Mouse (Mus musculus): Measurements from ENCODE around the gene Zbtb39. TPM values are rescaled to one million over a fixed set of nuclear protein-coding genes. Genes with fewer than 3 reads are reported as not detected.

Zbtb39 gene
- 0.82 and 0.97 TPM in 2 replicates for polyA plus RNA-seq (2015; fragmentation: Nextera tagmentation; extraction: Ambion mirVana)

DNA sequence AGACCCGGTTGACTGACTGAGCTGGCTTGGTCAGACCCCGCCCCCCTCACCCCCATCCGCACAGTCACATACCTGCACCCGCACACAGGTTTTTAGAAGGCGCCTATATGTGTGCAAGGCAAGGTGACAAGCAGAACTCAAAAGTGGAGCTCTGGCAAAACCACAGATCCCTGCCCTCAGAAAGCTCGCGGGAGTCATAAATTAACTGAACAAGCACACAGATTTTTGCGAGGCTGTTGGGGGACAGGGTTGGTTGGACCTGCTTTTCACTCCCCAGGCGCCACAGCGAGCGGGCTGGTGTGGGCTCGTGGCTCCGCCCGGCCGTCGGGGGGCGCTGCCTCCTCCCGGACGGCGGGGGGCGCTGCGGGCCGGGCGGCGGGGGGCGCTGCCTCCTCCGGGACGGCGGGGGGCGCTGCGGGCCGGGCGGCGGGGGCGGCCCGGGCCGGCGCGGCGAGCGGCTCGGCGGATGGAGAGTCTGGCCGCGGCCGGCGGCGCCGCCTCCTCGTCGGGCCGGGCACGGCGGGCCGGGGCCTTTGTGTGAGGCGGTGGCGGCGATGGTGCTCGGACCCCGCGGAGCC lies at the start of gene Zbtb39:
Zbtb39 (plus strand) TSS at position 456 of the 578 bp plus-strand sequence.
- H3K9ac ChIP-seq, result peak within 1 kb of the TSS; percentile 77
- H3K4me2 ChIP-seq, result peak within 1 kb of the TSS; percentile 83
- ATAC-seq (ENCODE audit: insufficient read depth), result peak; percentile 70
- H3K36me3 ChIP-seq (replicated peaks), result peaks cover 30% of the 10 kb centered on the region
- WGBS (ENCODE audit: insufficient replicate concordance), result under 1% methylated on average over 36 of the region's 61 CpGs
- peak within 1 kb of the TSS; percentile 79 for H3K27ac ChIP-seq (replicated peaks)
- H3K27me3 ChIP-seq, result no peaks in the 10 kb centered on the region; the same call in 1 of the 2 replicates
- H3K4me1 ChIP-seq (replicated peaks), result peaks cover 65% of the 10 kb centered on the region
- no peaks in the 10 kb centered on the region for H3K9me3 ChIP-seq (replicated peaks)
- peak within 1 kb of the TSS; percentile 77 for H3K4me3 ChIP-seq (replicated peaks)

- Histone ChIP-seq H3K9ac (no peak overlapping the region), H3K9me3 (replicated peaks) (no peaks in the 10 kb centered on the region), H3K36me3 (replicated peaks) (peaks cover 60% of the 10 kb centered on the region), H3K27ac (replicated peaks) (no peak overlapping the region), H3K27me3 (no peaks in the 10 kb centered on the region), H3K4me3 (replicated peaks) (no peak overlapping the region), H3K4me1 (replicated peaks) (peaks cover 11% of the 10 kb centered on the region), H3K4me2 (no peak overlapping the region)
- 0% methylated on average over 1 of the region's 1 CpGs for WGBS (ENCODE audit: insufficient replicate concordance)
- no peak for ATAC-seq (ENCODE audit: insufficient read depth)
These were observed 48.3 kb upstream of the Zbtb39 start for GRCm38 (mm10) chr10:127691053-127691452.

- Histone ChIP-seq H3K4me1 (replicated peaks) (peaks cover 11% of the 10 kb centered on the region), H3K9me3 (replicated peaks) (no peaks in the 10 kb centered on the region), H3K4me3 (replicated peaks) (no peak overlapping the region), H3K27me3 (no peaks in the 10 kb centered on the region), H3K4me2 (no peak overlapping the region), H3K9ac (no peak overlapping the region), H3K27ac (replicated peaks) (no peak overlapping the region), H3K36me3 (replicated peaks) (peaks cover 72% of the 10 kb centered on the region)
- WGBS (ENCODE audit: insufficient replicate concordance), result 48% methylated on average over 2 of the region's 2 CpGs
- no peak for ATAC-seq (ENCODE audit: insufficient read depth)
These were observed 44.7 kb upstream of the Zbtb39 start for GRCm38 (mm10) chr10:127694636-127695035.

GRCm38 (mm10) chr10:127695775-127696174 lies 43.6 kb upstream of the Zbtb39 start:
- no peaks in the 10 kb centered on the region for H3K9me3 ChIP-seq (replicated peaks)
- H3K4me1 ChIP-seq (replicated peaks), result peaks cover 11% of the 10 kb centered on the region
- no peak overlapping the region for H3K4me3 ChIP-seq (replicated peaks)
- no peaks in the 10 kb centered on the region for H3K27me3 ChIP-seq
- no peak overlapping the region for H3K9ac ChIP-seq
- peaks cover 64% of the 10 kb centered on the region for H3K36me3 ChIP-seq (replicated peaks)
- no peak overlapping the region for H3K4me2 ChIP-seq
- ATAC-seq (ENCODE audit: insufficient read depth), result no peak
- WGBS (ENCODE audit: insufficient replicate concordance), result 81% methylated on average over 7 of the region's 7 CpGs
- no peak overlapping the region for H3K27ac ChIP-seq (replicated peaks)

GRCm38 (mm10) chr10:127698966-127699365 lies 40.4 kb upstream of the Zbtb39 start:
- peaks cover 42% of the 10 kb centered on the region for H3K36me3 ChIP-seq (replicated peaks)
- 83% methylated on average over 7 of the region's 7 CpGs for WGBS (ENCODE audit: insufficient replicate concordance)
- H3K4me1 ChIP-seq (replicated peaks), result peaks cover 11% of the 10 kb centered on the region

GRCm38 (mm10) chr10:127703299-127703698 lies 36.0 kb upstream of the Zbtb39 start:
- 0 out of 2 replicates have a peak, but pooled peaks cover 2% of the 10 kb centered on the region for H3K27me3 ChIP-seq
- H3K27ac ChIP-seq (replicated peaks), result no peak overlapping the region
- WGBS (ENCODE audit: insufficient replicate concordance), result 36% methylated on average over 4 of the region's 4 CpGs
- H3K9me3 ChIP-seq (replicated peaks), result no peaks in the 10 kb centered on the region
- no peak overlapping the region for H3K9ac ChIP-seq
- peaks cover 8% of the 10 kb centered on the region for H3K36me3 ChIP-seq (replicated peaks)
- no peaks in the 10 kb centered on the region; the same call in 1 of the 2 replicates for H3K4me1 ChIP-seq (replicated peaks)
- H3K4me3 ChIP-seq (replicated peaks), result no peak overlapping the region
- no peak for ATAC-seq (ENCODE audit: insufficient read depth)
- H3K4me2 ChIP-seq, result no peak overlapping the region

More at GRCm38 (mm10) chr10:127698966-127699365, 40.4 kb upstream of the Zbtb39 start:
- Histone ChIP-seq H3K27me3 (no peaks in the 10 kb centered on the region), H3K9ac (no peak overlapping the region), H3K9me3 (replicated peaks) (no peaks in the 10 kb centered on the region), H3K27ac (replicated peaks) (no peak overlapping the region), H3K4me2 (no peak overlapping the region), H3K4me3 (replicated peaks) (no peak overlapping the region)
- no peak for ATAC-seq (ENCODE audit: insufficient read depth)

- H3K4me2 ChIP-seq, result no peak overlapping the region
These were observed 35.0 kb upstream of the Zbtb39 start for GRCm38 (mm10) chr10:127704293-127704692.

GRCm38 (mm10) chr10:127704766-127705220 lies 34.5 kb upstream of the Zbtb39 start, which contains the start of gene Myo1a:
Myo1a (plus strand) TSS chr10:127705170.
- H3K36me3 ChIP-seq (replicated peaks), result no peaks in the 10 kb centered on the region
- no peaks in the 10 kb centered on the region for H3K9me3 ChIP-seq (replicated peaks)
- H3K27me3 ChIP-seq, result 0 out of 2 replicates have a peak, but pooled peaks cover 2% of the 10 kb centered on the region
- no peak for ATAC-seq (ENCODE audit: insufficient read depth)
- no peak within 1 kb of the TSS for H3K4me3 ChIP-seq (replicated peaks)
- no peak within 1 kb of the TSS for H3K27ac ChIP-seq (replicated peaks)
- no peaks in the 10 kb centered on the region; the same call in 1 of the 2 replicates for H3K4me1 ChIP-seq (replicated peaks)
- no peak within 1 kb of the TSS for H3K4me2 ChIP-seq
- WGBS (ENCODE audit: insufficient replicate concordance), result 43% methylated on average over 2 of the region's 2 CpGs
- no peak within 1 kb of the TSS for H3K9ac ChIP-seq

More at GRCm38 (mm10) chr10:127704293-127704692, 35.0 kb upstream of the Zbtb39 start:
- ATAC-seq (ENCODE audit: insufficient read depth), result no peak
- Histone ChIP-seq H3K4me3 (replicated peaks) (no peak overlapping the region), H3K9ac (no peak overlapping the region), H3K27ac (replicated peaks) (no peak overlapping the region), H3K9me3 (replicated peaks) (no peaks in the 10 kb centered on the region), H3K36me3 (replicated peaks) (0 out of 2 replicates have a peak, but pooled peaks cover under 1% of the 10 kb centered on the region), H3K27me3 (0 out of 2 replicates have a peak, but pooled peaks cover 2% of the 10 kb centered on the region), H3K4me1 (replicated peaks) (no peaks in the 10 kb centered on the region; the same call in 1 of the 2 replicates)
- 41% methylated on average over 2 of the region's 2 CpGs for WGBS (ENCODE audit: insufficient replicate concordance)

DNA sequence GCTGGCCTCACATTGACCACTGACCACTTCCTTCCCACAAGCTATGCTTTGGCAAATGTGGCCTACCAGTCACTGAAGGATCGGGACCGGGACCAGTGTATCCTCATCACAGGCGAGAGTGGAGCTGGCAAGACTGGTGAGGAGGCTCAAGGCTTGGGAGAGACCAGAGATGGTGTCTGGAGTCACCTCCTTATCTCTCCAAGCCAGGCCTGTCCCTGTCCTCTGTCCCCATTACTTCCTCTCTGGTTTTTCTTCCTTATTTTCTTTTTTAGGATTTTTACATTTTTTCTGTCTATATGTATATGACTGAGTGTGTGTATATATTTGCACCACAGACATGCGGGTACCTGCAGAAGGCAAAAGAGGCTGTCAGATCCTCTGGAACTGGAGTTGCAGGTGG lies 33.6 kb upstream of the Zbtb39 start:
- no peak overlapping the region for H3K4me3 ChIP-seq (replicated peaks)
- H3K27me3 ChIP-seq, result 0 out of 2 replicates have a peak, but pooled peaks cover 2% of the 10 kb centered on the region
- no peak overlapping the region for H3K4me2 ChIP-seq
- 38% methylated on average over 4 of the region's 4 CpGs for WGBS (ENCODE audit: insufficient replicate concordance)
- no peaks in the 10 kb centered on the region for H3K36me3 ChIP-seq (replicated peaks)
- no peak overlapping the region for H3K9ac ChIP-seq
- no peak for ATAC-seq (ENCODE audit: insufficient read depth)
- H3K9me3 ChIP-seq (replicated peaks), result no peaks in the 10 kb centered on the region
- H3K4me1 ChIP-seq (replicated peaks), result no peaks in the 10 kb centered on the region; the same call in 1 of the 2 replicates
- no peak overlapping the region for H3K27ac ChIP-seq (replicated peaks)

DNA sequence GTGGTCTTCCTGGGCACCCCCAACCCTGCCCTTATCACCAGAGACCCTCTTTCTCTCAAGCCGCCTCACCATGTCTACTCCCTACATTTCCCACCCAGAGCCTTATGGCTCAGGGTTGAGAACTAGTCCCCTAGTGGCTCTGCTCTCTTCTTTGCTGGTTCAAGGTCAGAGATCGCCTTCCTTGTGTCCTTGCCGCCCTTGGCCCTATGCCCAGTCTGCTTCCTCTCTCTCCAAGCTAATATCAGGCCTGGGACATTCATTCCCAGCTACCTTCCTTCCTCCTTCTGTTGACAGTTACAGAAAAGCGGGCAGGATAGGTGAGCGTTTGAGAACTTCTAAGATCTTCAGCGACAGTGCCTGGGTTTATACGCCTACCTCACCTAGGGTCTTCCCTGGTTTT lies 31.6 kb upstream of the Zbtb39 start:
- Histone ChIP-seq H3K9ac (no peak overlapping the region), H3K27me3 (0 out of 2 replicates have a peak, but pooled peaks cover 2% of the 10 kb centered on the region), H3K4me3 (replicated peaks) (no peak overlapping the region), H3K9me3 (replicated peaks) (no peaks in the 10 kb centered on the region), H3K4me1 (replicated peaks) (no peaks in the 10 kb centered on the region; the same call in 1 of the 2 replicates), H3K27ac (replicated peaks) (no peak overlapping the region), H3K4me2 (no peak overlapping the region), H3K36me3 (replicated peaks) (no peaks in the 10 kb centered on the region)
- ATAC-seq (ENCODE audit: insufficient read depth), result no peak
- 63% methylated on average over 7 of the region's 7 CpGs for WGBS (ENCODE audit: insufficient replicate concordance)

DNA sequence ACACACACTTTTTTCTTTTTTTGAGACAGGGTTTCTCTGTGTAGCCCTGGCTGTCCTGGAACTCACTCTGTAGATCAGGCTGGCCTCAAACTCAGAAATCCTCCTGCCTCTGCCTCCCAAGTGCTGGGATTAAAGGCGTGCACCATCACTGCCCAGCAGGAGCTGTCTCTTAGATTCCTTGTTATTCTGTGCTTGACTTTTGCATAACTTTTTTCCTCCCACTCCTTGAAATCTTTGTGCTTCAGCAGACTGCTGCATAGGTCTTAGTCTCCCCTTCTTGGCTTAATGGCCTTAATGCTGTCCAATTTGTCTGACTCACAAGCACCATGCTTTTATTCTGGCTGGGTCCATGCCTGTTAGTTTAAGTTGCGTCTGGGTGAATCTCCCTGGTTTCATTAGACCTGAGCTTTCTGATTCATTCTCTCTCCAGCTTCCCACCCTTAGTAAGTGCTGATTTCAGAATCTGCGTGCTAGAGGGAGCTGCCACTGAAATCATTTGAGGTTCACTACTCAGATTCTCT lies 30.4 kb upstream of the Zbtb39 start:
- Histone ChIP-seq H3K27ac (replicated peaks) (no peak overlapping the region), H3K4me3 (replicated peaks) (no peak overlapping the region), H3K9me3 (replicated peaks) (no peaks in the 10 kb centered on the region), H3K4me1 (replicated peaks) (no peaks in the 10 kb centered on the region; the same call in 1 of the 2 replicates), H3K36me3 (replicated peaks) (no peaks in the 10 kb centered on the region), H3K4me2 (no peak overlapping the region), H3K9ac (no peak overlapping the region), H3K27me3 (peaks cover 6% of the 10 kb centered on the region; the same call in 1 of the 2 replicates)
- WGBS (ENCODE audit: insufficient replicate concordance), result 67% methylated on average over 3 of the region's 3 CpGs
- ATAC-seq (ENCODE audit: insufficient read depth), result no peak

All from liver, embryonic 15.5 days (tissue).